Mouse (Mus musculus) thymus, adult 2 months (tissue): Measurements from ENCODE around the gene Ppp1r13b. TPM values are rescaled to one million over a fixed set of nuclear protein-coding genes. Genes with fewer than 3 reads are reported as not detected.

Source experiments
- DNase-seq: peaks from one replicate; pipeline ENCODE4 v3.0.0; 2021
- H3K27ac ChIP-seq: fragments of 200-500 bp; 2 replicates; pipeline ENCODE4 v1.5.1; 2012; ENCODE audit warnings: low read length, control low read depth; ENCODE audit not compliant: control insufficient read depth, insufficient read depth
- H3K27me3 ChIP-seq: fragments of 200-500 bp; 2 replicates; pipeline ENCODE4 v1.6.1; 2012; ENCODE audit warnings: mild to moderate bottlenecking, low read length, moderate library complexity, mixed read lengths; ENCODE audit not compliant: control insufficient read depth, insufficient read depth
- H3K36me3 ChIP-seq: fragments of 200-500 bp; 2 replicates; pipeline ENCODE4 v1.6.1; 2012; ENCODE audit warnings: mild to moderate bottlenecking, low read length, moderate library complexity; ENCODE audit not compliant: control insufficient read depth, insufficient read depth
- H3K4me1 ChIP-seq: fragments of 200-500 bp; replicated peaks from 2 replicates; pipeline ENCODE4 v1.6.1; 2012; ENCODE audit warnings: low read length; ENCODE audit not compliant: control insufficient read depth, insufficient read depth
- H3K4me3 ChIP-seq: fragments of 200-500 bp; 2 replicates; pipeline ENCODE4 v1.5.1; 2012; ENCODE audit warnings: mild to moderate bottlenecking, low read length, control low read depth, moderate library complexity; ENCODE audit not compliant: control insufficient read depth, insufficient read depth
- CTCF ChIP-seq: fragments of 200-500 bp; IDR thresholded peaks from 2 replicates; pipeline ENCODE4 v1.5.1; 2012; ENCODE audit warnings: mild to moderate bottlenecking, control low read depth, low read length, moderate library complexity, borderline replicate concordance; ENCODE audit not compliant: control insufficient read depth, poor library complexity, insufficient read depth; ENCODE audit errors: extremely low read depth
- POLR2A ChIP-seq: fragments of 200-500 bp; IDR thresholded peaks from 2 replicates; pipeline ENCODE4 v1.6.1; 2012; ENCODE audit warnings: mild to moderate bottlenecking, low read length, control low read depth, moderate library complexity; ENCODE audit not compliant: control insufficient read depth, poor library complexity, insufficient read depth; ENCODE audit errors: extremely low read depth
- WGBS: fragments of 180-500 bp; shearing (Covaris S2); methylation state at CpG from one replicate; pipeline ENCODE4 v1.1.7; 2018; 5-methylcytosine and 5-hydroxymethylcytosine counted together
- polyA plus RNA-seq: library from polyadenylated mRNA; depleted of rRNA; stranded (reverse); fragments of >200 nt; gene quantifications from 2 replicates; pipeline ENCODE4 v1.2.3, GENCODE M21; 2012

Gene Ppp1r13b
- polyA plus RNA-seq, 1 experiment: 30.1 TPM

DNA sequence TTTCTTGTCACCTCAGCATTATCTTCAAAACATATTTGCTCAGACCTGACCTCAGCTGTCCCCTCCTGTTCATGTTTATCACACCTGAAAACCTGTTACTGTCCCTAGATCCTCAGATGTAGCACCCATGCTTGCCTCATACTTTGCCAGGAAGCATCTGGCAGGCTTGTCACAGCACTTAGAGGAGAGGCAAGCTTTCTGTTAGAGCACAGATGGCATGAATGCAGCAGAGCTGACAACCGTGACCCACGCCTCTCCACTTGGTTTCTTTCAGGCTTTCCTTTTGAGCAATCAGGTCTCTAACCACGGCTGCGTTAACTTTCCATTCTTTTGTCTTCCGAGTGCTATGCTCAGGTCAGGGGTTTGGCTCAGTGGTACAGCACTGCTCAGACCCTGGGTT, 78.5 kb downstream of the Ppp1r13b start:
- Histone ChIP-seq H3K36me3 (peaks cover 69% of the 10 kb centered on the region), H3K27me3 (no peaks in the 10 kb centered on the region), H3K4me1 (no peaks in the 10 kb centered on the region), H3K4me3 (no peak overlapping the region), H3K27ac (no peak overlapping the region)
- no peak for TF ChIP-seq CTCF
- TF ChIP-seq POLR2A: no peak
- 76% methylated on average over 5 of the region's 5 CpGs for WGBS
- no peak for DNase-seq

DNA sequence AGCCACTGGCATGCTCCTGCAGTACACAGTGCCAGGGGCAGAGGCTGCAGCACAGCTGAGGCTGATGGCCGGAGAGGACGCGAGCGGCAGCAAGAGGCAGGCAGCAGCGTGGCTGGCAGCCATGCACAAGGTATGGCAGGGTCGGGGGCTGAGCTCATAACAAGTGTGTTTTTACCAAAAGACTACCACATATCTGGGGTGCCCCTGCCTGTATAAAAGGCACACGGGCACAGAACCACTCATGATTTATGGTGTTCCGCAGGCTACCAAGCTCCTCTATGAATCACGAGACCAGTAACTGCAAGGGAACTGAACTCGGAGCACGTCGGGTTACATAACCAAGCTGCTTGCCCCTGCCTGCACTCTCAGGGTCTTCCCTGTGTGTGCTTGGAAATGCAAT, 80.4 kb downstream of the Ppp1r13b start:
- Histone ChIP-seq H3K4me1 (no peaks in the 10 kb centered on the region), H3K27me3 (no peaks in the 10 kb centered on the region), H3K27ac (no peak overlapping the region), H3K4me3 (no peak overlapping the region), H3K36me3 (peaks cover 50% of the 10 kb centered on the region)
- TF ChIP-seq CTCF: no peak
- TF ChIP-seq POLR2A: no peak
- 97% methylated on average over 12 of the region's 12 CpGs for WGBS
- no peak for DNase-seq

DNA sequence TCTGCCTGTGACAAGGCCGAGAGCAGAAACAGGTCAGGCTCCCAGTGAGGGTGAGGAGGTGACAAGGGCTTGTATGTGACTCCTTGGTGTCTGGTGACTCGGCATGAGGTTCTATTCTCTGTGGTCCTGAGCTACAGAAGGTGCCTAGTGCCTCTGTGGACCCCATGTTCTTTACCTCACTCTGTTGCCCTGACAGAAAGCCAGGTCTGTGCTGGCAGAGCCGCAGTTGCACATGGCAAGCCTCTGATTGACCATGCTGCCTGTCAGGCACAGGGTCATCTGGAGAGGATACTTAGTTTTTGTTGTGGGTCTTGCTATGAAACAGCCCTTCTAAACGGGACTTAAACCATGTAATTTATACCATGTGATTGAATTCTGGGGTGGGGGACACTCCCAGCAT, 86.0 kb downstream of the Ppp1r13b start:
- TF ChIP-seq POLR2A (no peak), CTCF (no peak)
- no peak for DNase-seq
- Histone ChIP-seq H3K27me3 (no peaks in the 10 kb centered on the region), H3K27ac (no peak overlapping the region), H3K36me3 (peaks cover 16% of the 10 kb centered on the region), H3K4me1 (no peaks in the 10 kb centered on the region; the same call in 1 of the 2 replicates), H3K4me3 (no peak overlapping the region)
- 88% methylated on average over 4 of the region's 4 CpGs for WGBS

DNA sequence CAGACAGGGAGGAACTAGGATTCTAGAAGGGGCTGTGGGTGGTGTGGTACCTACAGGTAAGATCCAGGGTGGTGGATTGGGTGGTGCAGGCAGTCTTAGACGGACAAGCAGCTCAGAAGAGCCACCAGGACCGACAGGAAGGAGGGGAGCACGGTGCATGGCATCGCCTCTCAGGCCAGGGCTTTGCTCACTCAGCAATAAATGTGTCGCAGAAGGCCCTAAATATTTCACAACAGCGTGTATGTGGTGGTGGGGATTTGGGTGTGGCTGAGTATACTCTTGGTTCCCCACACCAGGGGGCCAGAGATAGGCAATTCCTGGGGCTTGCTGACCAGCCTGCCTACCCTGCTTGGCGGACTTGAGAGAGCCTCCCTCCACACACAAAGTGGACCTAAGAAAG, 87.2 kb downstream of the Ppp1r13b start:
- Histone ChIP-seq H3K36me3 (peaks cover 5% of the 10 kb centered on the region), H3K27ac (no peak overlapping the region), H3K4me1 (peaks cover 9% of the 10 kb centered on the region), H3K4me3 (no peak overlapping the region), H3K27me3 (no peaks in the 10 kb centered on the region)
- DNase-seq: no peak
- 94% methylated on average over 7 of the region's 7 CpGs for WGBS
- TF ChIP-seq CTCF (no peak), POLR2A (no peak)

DNA sequence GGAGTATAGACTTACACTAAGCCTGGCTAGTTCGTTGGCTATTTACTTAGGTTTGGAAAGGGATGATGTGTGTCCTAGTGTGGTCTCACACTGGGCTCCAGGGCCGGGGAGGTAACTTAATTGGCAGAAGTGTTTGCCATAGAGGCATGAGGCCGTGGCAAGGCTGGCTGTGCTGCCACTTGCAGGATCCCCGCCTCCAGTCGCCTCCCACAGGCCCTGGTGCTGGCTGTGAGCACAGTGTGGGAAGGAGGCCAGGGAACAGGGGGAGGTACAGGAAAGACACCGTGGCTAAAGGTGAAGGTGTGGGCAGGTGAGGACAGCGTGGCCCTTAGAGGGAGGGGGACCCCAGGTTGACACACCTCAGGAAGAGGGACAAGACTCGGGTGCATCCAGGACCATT, 88.0 kb downstream of the Ppp1r13b start:
- H3K4me3 ChIP-seq: no peak overlapping the region
- H3K4me1 ChIP-seq: peaks cover 16% of the 10 kb centered on the region
- WGBS: 88% methylated on average over 8 of the region's 8 CpGs
- peaks cover 5% of the 10 kb centered on the region for H3K36me3 ChIP-seq
- no peak for DNase-seq
- TF ChIP-seq POLR2A (no peak), CTCF (no peak)
- no peak overlapping the region for H3K27ac ChIP-seq
- no peaks in the 10 kb centered on the region for H3K27me3 ChIP-seq

DNA sequence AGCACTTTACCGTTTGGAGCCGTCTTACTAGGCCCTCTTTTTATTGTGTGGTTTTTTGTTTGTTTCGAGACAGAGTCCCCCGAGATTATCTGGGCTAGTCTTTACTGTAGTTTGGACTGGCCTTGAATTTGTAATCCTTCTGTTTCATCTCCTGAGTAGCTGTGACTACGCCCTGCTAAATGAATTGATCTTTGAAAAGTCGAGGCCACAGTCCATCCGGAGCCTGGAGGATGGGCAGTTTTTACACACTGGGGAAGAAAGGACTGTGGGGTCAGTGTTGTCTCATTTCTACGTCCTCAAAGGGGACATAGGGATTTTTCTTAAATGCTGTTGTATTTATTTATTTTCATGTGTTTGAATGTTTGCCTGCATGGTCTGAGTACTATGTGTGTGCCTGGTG, 89.9 kb downstream of the Ppp1r13b start:
- peaks cover 23% of the 10 kb centered on the region for H3K4me1 ChIP-seq
- DNase-seq: no peak
- H3K36me3 ChIP-seq: no peaks in the 10 kb centered on the region
- H3K4me3 ChIP-seq: no peak overlapping the region
- 95% methylated on average over 8 of the region's 8 CpGs for WGBS
- H3K27ac ChIP-seq: no peak overlapping the region
- TF ChIP-seq CTCF: no peak
- TF ChIP-seq POLR2A: no peak
- no peaks in the 10 kb centered on the region for H3K27me3 ChIP-seq

DNA sequence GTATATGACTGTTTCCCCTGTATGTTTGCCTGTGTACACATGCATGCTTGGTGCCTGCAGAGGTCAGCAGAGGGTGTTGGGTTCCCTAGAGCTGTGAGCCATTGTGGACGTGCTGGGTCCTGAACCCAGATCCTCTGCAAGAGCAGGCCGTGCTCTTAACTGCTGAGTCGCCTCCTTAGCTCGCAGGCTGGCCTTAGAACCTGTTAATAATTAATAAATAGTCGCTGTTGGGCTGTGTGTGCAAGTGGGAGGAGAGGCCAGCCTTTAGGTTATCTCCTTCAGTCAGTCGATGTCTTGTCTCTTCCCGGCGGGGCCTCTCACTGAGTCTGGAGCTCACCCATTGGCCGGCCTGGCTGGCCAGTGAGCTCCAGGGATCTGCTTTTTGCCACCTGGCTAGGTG, 90.9 kb downstream of the Ppp1r13b start:
- no peaks in the 10 kb centered on the region for H3K27me3 ChIP-seq
- peaks cover 28% of the 10 kb centered on the region for H3K4me1 ChIP-seq
- no peak overlapping the region for H3K4me3 ChIP-seq
- no peak for DNase-seq
- no peaks in the 10 kb centered on the region for H3K36me3 ChIP-seq
- WGBS: 94% methylated on average over 9 of the region's 9 CpGs
- no peak for TF ChIP-seq CTCF
- no peak overlapping the region for H3K27ac ChIP-seq

DNA sequence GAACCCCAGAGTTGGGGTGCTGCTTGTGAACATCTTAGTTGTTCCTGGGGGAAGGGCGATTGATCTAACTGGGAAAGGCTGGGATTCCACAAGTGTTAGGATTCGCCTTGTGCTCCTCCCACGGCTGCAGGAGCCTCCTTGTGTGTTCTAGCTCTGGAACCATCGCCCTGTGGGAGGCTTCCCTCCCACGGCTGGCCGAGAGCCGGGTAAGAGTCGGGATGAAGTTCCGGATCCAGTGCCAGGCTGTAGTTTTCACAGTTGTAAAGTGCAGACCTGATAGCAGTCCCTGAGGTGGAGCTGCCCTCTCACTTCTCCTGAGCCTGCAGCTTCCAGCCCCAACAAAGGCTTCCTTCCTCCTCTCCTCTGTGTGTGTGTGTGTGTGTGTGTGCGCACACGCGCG, 91.4 kb downstream of the Ppp1r13b start:
- TF ChIP-seq POLR2A: no peak
- TF ChIP-seq CTCF: 0 out of 2 replicates have a peak, but pooled peaks have one; percentile 3
- peaks cover 28% of the 10 kb centered on the region for H3K4me1 ChIP-seq
- no peaks in the 10 kb centered on the region for H3K27me3 ChIP-seq
- H3K4me3 ChIP-seq: no peak overlapping the region
- H3K27ac ChIP-seq: no peak overlapping the region
- no peaks in the 10 kb centered on the region for H3K36me3 ChIP-seq
- 83% methylated on average over 13 of the region's 13 CpGs for WGBS
- no peak for DNase-seq
